Comparison of ENCODE assay signal across 8 mouse cellular contexts in the genomic region with DNA sequence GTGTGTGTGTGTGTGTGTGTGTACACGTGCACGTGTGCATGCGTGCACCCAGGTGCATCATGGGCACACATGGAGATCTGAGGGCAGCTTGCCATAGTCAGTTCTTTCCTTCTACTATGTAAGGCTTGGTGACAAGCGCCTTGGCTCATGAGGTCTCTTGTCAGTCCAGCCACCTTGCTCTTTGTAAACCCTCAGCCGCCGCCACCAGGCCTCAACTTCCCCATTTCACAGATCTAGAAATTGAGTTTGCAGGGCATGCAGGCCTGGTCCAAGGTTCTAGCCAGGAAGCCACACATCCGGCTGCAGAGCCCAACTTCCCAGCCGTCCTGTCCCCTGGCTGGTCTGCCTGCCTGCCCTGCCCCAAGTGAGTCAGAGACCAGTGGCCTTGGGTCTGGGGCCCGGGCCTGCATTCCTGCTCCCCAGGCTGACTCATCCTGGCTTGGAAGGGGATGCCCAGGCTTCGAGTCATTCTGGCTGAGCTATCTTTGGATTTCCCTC. TPM values are rescaled to one million over a fixed set of nuclear protein-coding genes. Genes with fewer than 3 reads are reported as not detected.
DNase-seq lines count a peak whose midpoint lies in the region.

No protein-coding gene starts in this region.

- DNase-seq in urinary bladder, postnatal 14 days (ENCODE audit: low spot score): peak; percentile 85
- no peak for DNase-seq in urinary bladder, postnatal 10 days (ENCODE audit: low spot score)
- DNase-seq in adrenal gland, postnatal 4 days (ENCODE audit: low spot score in 2 of 2): peak; percentile 48 to 74
- peak; percentile 29 for DNase-seq in heart, postnatal 25 days (ENCODE audit: low spot score)
- peak; percentile 63 for DNase-seq in skeletal muscle tissue, adult 2 months (ENCODE audit: low read depth, low spot score)
- no peak for DNase-seq in right cerebral cortex, adult 18-20 months
- DNase-seq in cerebellum, postnatal 14 days: no peak
- DNase-seq in kidney, postnatal 4 days: no peak

- intact Hi-C loops in heart, postnatal 25 days (cut with DNase I): loop anchor here (5.0 kb wide), 1 partner anchor 50 kb away; no protein-coding TSS in a partner anchor

RNA-seq across cellular contexts. Expression of a gene that starts 12.3 kb away (rescaled TPM):
- total RNA-seq in adrenal gland, postnatal 4 days (2021): 10 to 100 TPM; 25.6 to 32.3 TPM
- total RNA-seq in heart, postnatal 25 days (2021): 1 to 10 TPM; 7.6 TPM

RNA-seq across cellular contexts. Expression of a gene that starts 17.0 kb away (rescaled TPM):
- total RNA-seq in adrenal gland, postnatal 4 days (2021): 1 to 10 TPM; 3.0 to 7.3 TPM
- total RNA-seq in heart, postnatal 25 days (2021): under 1 TPM; 0.70 to 0.81 TPM

RNA-seq across cellular contexts. Expression of a gene that starts 38.1 kb away (rescaled TPM):
- not detected for total RNA-seq in adrenal gland, postnatal 4 days (2021)
- total RNA-seq in heart, postnatal 25 days (2021): not detected

RNA-seq across cellular contexts. Expression of a gene that starts 53.4 kb away (rescaled TPM):
- total RNA-seq in adrenal gland, postnatal 4 days (2021): under 1 TPM; 0.36 to 0.37 TPM
- total RNA-seq in heart, postnatal 25 days (2021): not detected

Comparison
In these comparisons a context has a peak if more than half of its experiments do, and no peak if none do; other contexts are left out.
1. DNase-seq: peak in urinary bladder, postnatal 14 days (single experiment), adrenal gland, postnatal 4 days (2 of 2), heart, postnatal 25 days (single experiment) and skeletal muscle tissue, adult 2 months (single experiment); none in urinary bladder, postnatal 10 days (single experiment), right cerebral cortex, adult 18-20 months (single experiment), cerebellum, postnatal 14 days (0 of 2) and kidney, postnatal 4 days (0 of 2).